Mouse (Mus musculus) neural tube, embryonic 11.5 days (tissue): ENCODE data around the gene Cenpn. TPM values are rescaled to one million over a fixed set of nuclear protein-coding genes. Genes with fewer than 3 reads are reported as not detected.
A peak's percentile ranks its signal among the peaks of the same experiment; 100 is the strongest.

ENCODE experiments used
- ATAC-seq: fragments of 200-750 bp; cut with Nextera tagmentation; 2 replicates; pipeline ENCODE4 v1.8.0; 2017; ENCODE audit warnings: moderate number of reproducible peaks, mild to moderate bottlenecking, moderate TSS enrichment, moderate library complexity; ENCODE audit not compliant: insufficient read depth, low FRiP score, low TSS enrichment
- DNase-seq: peaks from one replicate; pipeline ENCODE4 v3.0.0-alpha.2; 2015; ENCODE audit warnings: low spot score
- H3K27ac ChIP-seq: fragments of 300-500 bp; sonication (generic); 2 replicates; pipeline ENCODE4 v1.5.1; 2014; ENCODE audit warnings: low read depth, mild to moderate bottlenecking, low read length
- H3K27me3 ChIP-seq: fragments of 300-500 bp; sonication (generic); 2 replicates; pipeline ENCODE4 v1.6.1; 2014; ENCODE audit warnings: mild to moderate bottlenecking, low read length, mixed read lengths; ENCODE audit not compliant: control insufficient read depth, insufficient read depth
- H3K36me3 ChIP-seq: fragments of 300-500 bp; sonication (generic); 2 replicates; pipeline ENCODE4 v1.6.1; 2014; ENCODE audit warnings: mild to moderate bottlenecking, low read length, moderate library complexity, mixed read lengths; ENCODE audit not compliant: control insufficient read depth, insufficient read depth
- H3K4me1 ChIP-seq: fragments of 300-500 bp; sonication (generic); 2 replicates; pipeline ENCODE4 v1.6.1; 2014; ENCODE audit warnings: low read length, mixed read lengths; ENCODE audit not compliant: control insufficient read depth, insufficient read depth
- H3K4me2 ChIP-seq: fragments of 300-500 bp; sonication (generic); 2 replicates; pipeline ENCODE4 v1.6.1; 2014; ENCODE audit warnings: low read depth, mild to moderate bottlenecking, moderate library complexity
- H3K4me3 ChIP-seq: fragments of 300-500 bp; sonication (generic); 2 replicates; pipeline ENCODE4 v1.5.1; 2014; ENCODE audit warnings: low read depth, low read length
- H3K9ac ChIP-seq: fragments of 300-500 bp; sonication (generic); 2 replicates; pipeline ENCODE4 v1.6.1; 2014; ENCODE audit warnings: mild to moderate bottlenecking, low read length
- H3K9me3 ChIP-seq: fragments of 300-500 bp; sonication (generic); 2 replicates; pipeline ENCODE4 v1.6.1; 2016; ENCODE audit warnings: low read length; ENCODE audit not compliant: control insufficient read depth
- WGBS: fragments of 180-500 bp; shearing (Covaris S2); extraction: QIAGEN DNeasy Blood & Tissue Kit; methylation state at CpG from one replicate; pipeline ENCODE4 v1.1.7; 2014; 5-methylcytosine and 5-hydroxymethylcytosine counted together
- polyA plus RNA-seq: library from polyadenylated mRNA; unstranded; fragments of >200 nt; fragmentation: Nextera tagmentation; extraction: Ambion mirVana; gene quantifications from 2 replicates; pipeline ENCODE4 v1.2.1, GENCODE M21; 2014

Cenpn gene
- polyA plus RNA-seq, 1 experiment from 2014 or later: 42.6 TPM

DNA sequence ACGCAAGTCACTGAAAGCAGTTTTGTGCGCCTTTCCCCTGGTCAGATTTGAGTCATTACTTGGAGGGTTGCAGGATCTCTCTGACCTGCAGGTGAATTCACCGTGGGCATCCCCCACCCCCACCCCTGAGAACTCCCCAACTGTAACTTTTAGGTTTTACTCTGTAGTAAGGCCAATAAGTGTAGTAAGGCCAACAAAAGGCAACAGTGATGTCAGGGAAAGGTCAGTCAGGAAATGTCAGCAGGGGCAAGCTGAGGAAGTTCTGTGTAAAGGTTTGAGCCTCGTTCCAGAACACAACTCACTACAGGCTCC lies 22.8 kb downstream of the Cenpn start:
- Histone ChIP-seq H3K4me3 (peak overlapping the region; percentile 97), H3K27me3 (no peaks in the 10 kb centered on the region), H3K27ac (no peak overlapping the region), H3K9ac (peak overlapping the region; percentile 84), H3K4me1 (peaks cover 9% of the 10 kb centered on the region), H3K36me3 (no peaks in the 10 kb centered on the region), H3K4me2 (peak overlapping the region; percentile 98), H3K9me3 (no peaks in the 10 kb centered on the region)
- WGBS: 11% methylated on average over 4 of the region's 4 CpGs
- DNase-seq (no peak), ATAC-seq (no peak)

DNA sequence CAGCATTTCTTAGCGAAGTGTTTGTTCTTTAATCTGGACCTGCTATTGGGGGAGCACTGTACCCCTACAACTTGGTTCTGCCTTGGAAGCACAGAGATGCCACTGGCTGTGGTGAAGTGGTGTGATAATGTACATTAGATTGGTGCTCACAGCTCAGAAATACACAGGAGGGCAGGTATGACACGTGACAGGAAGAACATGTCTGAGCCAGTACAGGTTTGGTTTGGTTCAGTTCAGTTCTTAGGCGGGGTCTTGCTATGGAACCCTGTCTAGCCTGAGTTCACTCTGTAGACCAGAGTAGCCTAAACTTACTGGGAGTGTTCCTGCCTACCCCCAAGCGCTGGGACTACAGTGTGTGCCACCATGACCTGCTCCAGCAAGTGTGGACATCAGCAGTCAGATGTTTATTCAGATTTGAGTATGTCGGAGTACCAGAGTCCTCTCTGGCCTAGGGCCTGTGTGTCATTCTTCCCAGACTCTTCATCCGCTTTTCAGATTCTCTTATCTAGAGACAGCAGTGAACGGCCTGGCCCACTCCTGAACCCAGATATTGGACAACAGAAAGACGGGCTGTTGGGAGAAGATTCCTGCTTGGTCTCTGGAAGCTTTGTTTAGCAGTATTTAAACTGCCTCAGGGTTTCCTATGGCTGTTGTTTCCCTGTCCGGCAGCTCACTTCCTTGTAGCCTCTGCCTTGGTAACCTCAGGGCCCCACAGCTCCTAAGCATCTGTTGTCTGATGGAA lies 23.8 kb downstream of the Cenpn start:
- Histone ChIP-seq H3K27me3 (no peaks in the 10 kb centered on the region), H3K9ac (no peak overlapping the region), H3K4me3 (no peak overlapping the region), H3K9me3 (no peaks in the 10 kb centered on the region), H3K4me1 (peaks cover 9% of the 10 kb centered on the region), H3K4me2 (no peak overlapping the region), H3K27ac (no peak overlapping the region), H3K36me3 (no peaks in the 10 kb centered on the region)
- ATAC-seq: no peak
- no peak for DNase-seq
- WGBS: 88% methylated on average over 9 of the region's 9 CpGs

DNA sequence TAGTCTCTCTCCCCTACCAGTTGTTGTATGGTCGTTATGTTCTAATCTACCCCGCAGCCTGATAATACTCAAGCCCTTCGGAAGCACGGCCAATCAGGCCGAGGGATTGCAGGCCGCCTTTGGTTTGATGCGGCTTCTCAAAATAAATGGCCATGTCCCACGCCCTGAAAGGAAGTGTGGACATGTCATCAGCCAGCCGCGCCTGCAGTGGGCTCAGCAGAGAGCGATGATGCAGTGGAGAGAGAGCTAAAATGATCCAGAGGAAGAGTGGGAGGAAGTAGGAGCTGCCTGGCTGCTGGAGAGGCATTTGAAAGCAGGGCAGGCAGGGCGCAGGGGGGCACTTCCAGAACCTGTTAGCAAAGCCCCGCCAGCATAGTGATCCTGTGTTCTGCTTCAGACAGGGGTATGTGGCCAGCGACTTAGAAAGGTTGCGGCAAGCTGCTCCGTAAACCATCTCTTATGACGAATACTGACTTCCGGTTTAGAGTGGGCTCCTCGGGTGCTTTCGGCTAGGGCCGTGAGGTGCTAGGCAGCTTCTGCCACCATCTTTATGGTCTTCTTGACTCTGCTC lies 24.8 kb downstream of the Cenpn start:
- WGBS: 85% methylated on average over 21 of the region's 21 CpGs
- DNase-seq (no peak), ATAC-seq (no peak)
- Histone ChIP-seq H3K36me3 (no peaks in the 10 kb centered on the region), H3K4me1 (peaks cover 9% of the 10 kb centered on the region), H3K4me3 (no peak overlapping the region), H3K9me3 (no peaks in the 10 kb centered on the region), H3K27me3 (no peaks in the 10 kb centered on the region), H3K9ac (no peak overlapping the region), H3K4me2 (no peak overlapping the region), H3K27ac (no peak overlapping the region)

DNA sequence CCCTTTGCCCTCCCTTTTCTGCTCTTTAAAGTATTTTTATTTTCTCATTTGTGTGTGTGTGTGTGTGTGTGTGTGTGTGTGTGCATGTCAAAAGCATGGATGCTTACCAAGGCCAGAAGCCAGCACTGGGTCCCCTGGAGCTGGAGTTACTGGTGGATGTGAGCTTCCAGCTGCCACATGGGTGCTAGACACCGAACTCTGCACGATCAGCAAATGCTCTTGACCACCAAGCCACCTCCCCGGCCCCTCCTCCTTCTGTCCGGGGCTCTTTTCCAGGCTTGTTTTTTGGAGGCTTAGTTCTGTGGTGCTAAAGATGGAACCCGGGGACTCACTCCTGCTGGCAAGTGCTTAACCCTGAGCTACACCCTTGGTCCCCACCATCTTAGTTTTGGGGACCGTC lies 25.3 kb downstream of the Cenpn start:
- no peak overlapping the region for H3K4me2 ChIP-seq
- WGBS: 87% methylated on average over 6 of the region's 6 CpGs
- H3K36me3 ChIP-seq: no peaks in the 10 kb centered on the region
- H3K4me1 ChIP-seq: peaks cover 9% of the 10 kb centered on the region
- no peak overlapping the region for H3K27ac ChIP-seq
- H3K9me3 ChIP-seq: no peaks in the 10 kb centered on the region
- no peak overlapping the region for H3K9ac ChIP-seq
- H3K4me3 ChIP-seq: no peak overlapping the region
- DNase-seq: no peak
- no peak for ATAC-seq
- H3K27me3 ChIP-seq: no peaks in the 10 kb centered on the region

DNA sequence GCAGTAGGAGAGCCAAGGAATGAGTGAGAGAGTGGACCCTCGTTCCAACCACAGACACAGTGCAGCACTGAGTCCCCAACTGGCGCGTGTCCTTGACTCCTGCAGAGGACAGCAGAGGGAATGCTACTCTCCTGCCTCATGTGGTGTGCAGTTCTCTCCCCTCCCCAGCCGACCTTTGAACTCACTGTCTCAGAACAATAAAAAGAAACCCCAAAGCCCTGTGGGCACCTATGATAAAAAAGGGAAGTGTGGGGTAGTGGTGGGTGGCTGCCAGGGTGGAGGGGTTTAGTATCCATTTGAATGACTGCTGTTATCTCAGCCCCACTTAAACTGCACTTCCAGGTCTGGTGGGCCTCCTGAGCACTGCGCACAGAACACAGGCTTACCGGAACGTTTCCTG lies 26.1 kb downstream of the Cenpn start:
- Histone ChIP-seq H3K4me3 (no peak overlapping the region), H3K36me3 (no peaks in the 10 kb centered on the region), H3K27ac (no peak overlapping the region), H3K4me1 (peaks cover 9% of the 10 kb centered on the region), H3K9me3 (no peaks in the 10 kb centered on the region), H3K27me3 (no peaks in the 10 kb centered on the region), H3K4me2 (no peak overlapping the region), H3K9ac (no peak overlapping the region)
- WGBS: 83% methylated on average over 7 of the region's 7 CpGs
- ATAC-seq (no peak), DNase-seq (no peak)

DNA sequence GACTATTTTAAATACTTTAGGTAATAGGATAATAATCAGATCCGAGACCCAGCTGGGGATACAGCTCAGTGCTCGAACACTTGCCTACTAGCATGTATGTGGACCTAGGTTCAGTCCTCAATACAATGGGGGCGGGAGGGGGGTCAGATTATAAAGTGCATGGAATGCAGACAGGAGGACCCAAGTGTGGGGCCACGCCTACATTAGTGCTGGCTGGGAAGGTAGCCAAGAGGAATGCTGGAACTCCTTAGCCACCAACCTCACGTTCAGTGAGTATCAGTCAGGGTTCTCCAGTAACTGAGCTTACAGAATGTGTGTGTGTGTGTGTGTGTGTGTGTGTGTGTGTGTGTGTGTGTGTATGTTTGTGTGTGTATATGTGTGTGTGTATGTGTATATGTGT lies 29.8 kb downstream of the Cenpn start:
- H3K9ac ChIP-seq: no peak overlapping the region
- DNase-seq: no peak
- H3K27ac ChIP-seq: no peak overlapping the region
- 87% methylated on average over 5 of the region's 5 CpGs for WGBS
- no peaks in the 10 kb centered on the region for H3K9me3 ChIP-seq
- no peaks in the 10 kb centered on the region for H3K4me1 ChIP-seq
- no peaks in the 10 kb centered on the region for H3K27me3 ChIP-seq
- H3K4me2 ChIP-seq: no peak overlapping the region
- H3K4me3 ChIP-seq: no peak overlapping the region
- peaks cover 2% of the 10 kb centered on the region for H3K36me3 ChIP-seq
- no peak for ATAC-seq

DNA sequence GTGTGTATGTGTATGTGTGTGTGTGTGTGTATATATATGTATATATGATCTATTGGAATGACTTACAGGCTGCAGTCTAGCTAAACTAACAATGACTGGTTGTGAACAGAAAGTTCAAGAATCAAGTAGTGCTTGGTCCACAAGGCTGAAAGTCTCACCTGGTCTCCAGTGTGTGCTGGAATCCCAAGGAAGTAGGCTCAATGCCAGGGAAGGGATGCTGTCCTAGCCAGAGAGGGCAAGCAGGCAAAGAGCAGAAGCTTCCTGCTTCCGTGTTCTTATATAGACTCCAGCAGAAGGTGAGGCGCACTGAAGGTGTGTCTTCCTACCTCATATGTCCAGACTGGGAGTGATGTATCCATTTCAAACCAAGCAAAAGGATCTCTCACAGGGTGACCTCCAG lies 30.2 kb downstream of the Cenpn start:
- H3K4me1 ChIP-seq: no peaks in the 10 kb centered on the region
- ATAC-seq (no peak), DNase-seq (no peak)
- peaks cover 5% of the 10 kb centered on the region for H3K36me3 ChIP-seq
- H3K4me2 ChIP-seq: no peak overlapping the region
- H3K9me3 ChIP-seq: no peaks in the 10 kb centered on the region
- H3K4me3 ChIP-seq: no peak overlapping the region
- WGBS: 92% methylated on average over 2 of the region's 2 CpGs
- H3K27me3 ChIP-seq: no peaks in the 10 kb centered on the region
- H3K9ac ChIP-seq: no peak overlapping the region
- H3K27ac ChIP-seq: no peak overlapping the region

DNA sequence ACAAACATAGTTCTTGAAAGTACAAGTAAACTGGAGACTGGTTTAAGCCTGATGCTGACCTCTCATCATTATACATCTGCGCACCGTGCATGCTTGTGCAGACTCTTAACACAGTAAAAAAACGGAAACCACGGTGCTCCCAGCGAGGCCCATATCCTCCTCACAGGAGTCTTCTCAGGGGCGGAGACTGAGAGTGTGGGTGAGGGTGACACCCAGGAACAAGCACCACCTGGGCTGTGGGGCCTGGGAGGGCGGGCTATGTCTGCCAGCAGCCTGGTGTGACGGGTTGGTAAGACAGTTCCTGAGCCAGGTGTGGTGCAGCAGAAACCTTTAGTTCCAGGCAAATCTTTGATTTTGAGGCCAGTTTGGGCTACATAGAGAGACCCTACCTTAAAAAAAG lies 30.9 kb downstream of the Cenpn start:
- no peaks in the 10 kb centered on the region for H3K4me1 ChIP-seq
- H3K36me3 ChIP-seq: peaks cover 7% of the 10 kb centered on the region
- no peak for DNase-seq
- no peaks in the 10 kb centered on the region for H3K9me3 ChIP-seq
- H3K9ac ChIP-seq: no peak overlapping the region
- no peak overlapping the region for H3K4me3 ChIP-seq
- 94% methylated on average over 8 of the region's 8 CpGs for WGBS
- no peak overlapping the region for H3K27ac ChIP-seq
- H3K4me2 ChIP-seq: no peak overlapping the region
- ATAC-seq: no peak
- no peaks in the 10 kb centered on the region for H3K27me3 ChIP-seq

DNA sequence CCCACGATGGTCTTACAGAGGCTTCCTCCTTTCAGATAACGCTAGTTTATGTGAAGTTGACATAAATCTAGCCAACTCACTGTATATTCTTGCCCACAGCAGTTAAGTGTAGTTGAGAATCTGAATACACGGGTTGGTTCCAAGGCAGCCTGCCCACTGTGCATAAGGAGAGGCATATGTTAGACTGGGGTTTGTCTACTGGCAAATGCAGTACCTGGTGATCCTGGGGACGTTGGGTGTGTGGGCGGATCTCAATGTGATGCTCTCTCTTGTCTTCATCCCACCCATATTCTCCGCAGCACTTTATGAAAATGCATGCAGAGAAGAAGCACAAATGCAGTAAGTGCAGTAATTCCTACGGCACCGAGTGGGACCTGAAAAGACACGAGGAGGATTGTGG lies 32.9 kb downstream of the Cenpn start:
- ATAC-seq: no peak
- Histone ChIP-seq H3K27ac (no peak overlapping the region), H3K36me3 (peaks cover 7% of the 10 kb centered on the region), H3K27me3 (no peaks in the 10 kb centered on the region), H3K4me2 (no peak overlapping the region), H3K4me3 (no peak overlapping the region), H3K9ac (no peak overlapping the region), H3K9me3 (no peaks in the 10 kb centered on the region), H3K4me1 (no peaks in the 10 kb centered on the region)
- no peak for DNase-seq
- 93% methylated on average over 9 of the region's 9 CpGs for WGBS
